Mouse (Mus musculus): ENCODE measurements around the gene Smad1. TPM values are rescaled to one million over a fixed set of nuclear protein-coding genes. Genes with fewer than 3 reads are reported as not detected.
A peak's percentile ranks its signal among the peaks of the same experiment; 100 is the strongest.

Smad1 gene
- polyA plus RNA-seq, 1 experiment, result 69.3 TPM

GRCm38 (mm10) chr8:79367959-79368358, 31.4 kb downstream of the Smad1 start:
- no peak for DNase-seq (ENCODE audit: low read depth)
- no peak for TF ChIP-seq POLR2A (IDR thresholded peaks at IDR 0.05; ENCODE audit: borderline replicate concordance, extremely low read depth, insufficient read depth, insufficient read length, poor library complexity, severe bottlenecking)

DNA sequence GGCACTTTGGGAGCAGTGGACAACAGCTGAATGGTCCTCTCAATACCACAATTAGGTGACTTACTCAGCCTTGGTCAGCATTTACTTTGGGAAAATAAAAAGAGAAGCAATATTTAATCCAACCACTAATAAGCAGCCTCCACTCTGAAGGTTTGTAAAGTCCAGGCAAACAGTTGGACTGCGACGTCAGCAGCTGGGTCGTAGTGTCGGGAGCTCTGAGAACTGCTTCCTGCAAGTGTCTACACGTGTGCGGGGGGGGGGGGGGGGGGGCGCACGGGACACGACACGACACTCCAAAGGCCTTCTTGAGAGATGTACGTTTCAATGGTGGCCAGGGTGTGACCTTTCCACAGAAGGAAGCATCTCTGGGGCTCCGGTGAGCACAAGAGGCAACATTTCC, 32.0 kb downstream of the Smad1 start:
- no peak for DNase-seq (ENCODE audit: low read depth)
- TF ChIP-seq CTCF (IDR thresholded peaks at IDR 0.05; ENCODE audit: borderline replicate concordance, extremely low read depth, insufficient read depth, insufficient read length) (no peak), POLR2A (IDR thresholded peaks at IDR 0.05; ENCODE audit: borderline replicate concordance, extremely low read depth, insufficient read depth, insufficient read length, poor library complexity, severe bottlenecking) (no peak)

GRCm38 (mm10) chr8:79366227-79366626, 33.1 kb downstream of the Smad1 start:
- TF ChIP-seq CTCF (IDR thresholded peaks at IDR 0.05; ENCODE audit: borderline replicate concordance, extremely low read depth, insufficient read depth, insufficient read length) (no peak), POLR2A (IDR thresholded peaks at IDR 0.05; ENCODE audit: borderline replicate concordance, extremely low read depth, insufficient read depth, insufficient read length, poor library complexity, severe bottlenecking) (no peak)
- DNase-seq (ENCODE audit: low read depth), result no peak

DNA sequence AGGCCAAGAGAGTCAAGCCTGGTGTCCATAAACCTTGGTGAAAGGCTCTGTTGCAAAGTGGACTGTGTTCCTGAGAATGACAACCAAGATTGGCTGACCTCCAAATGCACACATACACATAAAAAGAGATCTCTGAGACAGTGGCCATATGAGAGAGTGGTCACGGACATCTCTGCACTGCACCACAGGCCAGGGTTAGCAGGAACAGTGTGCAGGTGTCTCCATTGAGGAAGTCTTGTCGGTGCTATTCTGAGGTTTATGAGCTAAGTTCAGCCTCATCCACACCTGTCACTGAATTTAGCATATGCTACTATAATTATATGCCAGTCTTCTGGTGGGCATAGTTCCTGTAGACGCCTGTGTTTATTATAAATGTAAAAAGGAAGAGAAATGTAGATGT, 33.6 kb downstream of the Smad1 start:
- TF ChIP-seq CTCF (IDR thresholded peaks at IDR 0.05; ENCODE audit: borderline replicate concordance, extremely low read depth, insufficient read depth, insufficient read length) (no peak), POLR2A (IDR thresholded peaks at IDR 0.05; ENCODE audit: borderline replicate concordance, extremely low read depth, insufficient read depth, insufficient read length, poor library complexity, severe bottlenecking) (no peak)
- DNase-seq (ENCODE audit: low read depth), result no peak

- TF ChIP-seq POLR2A (IDR thresholded peaks at IDR 0.05; ENCODE audit: borderline replicate concordance, extremely low read depth, insufficient read depth, insufficient read length, poor library complexity, severe bottlenecking) (no peak), CTCF (IDR thresholded peaks at IDR 0.05; ENCODE audit: borderline replicate concordance, extremely low read depth, insufficient read depth, insufficient read length) (no peak)
- DNase-seq (ENCODE audit: low read depth), result no peak
Measured at GRCm38 (mm10) chr8:79364806-79365205, 34.5 kb downstream of the Smad1 start.

DNA sequence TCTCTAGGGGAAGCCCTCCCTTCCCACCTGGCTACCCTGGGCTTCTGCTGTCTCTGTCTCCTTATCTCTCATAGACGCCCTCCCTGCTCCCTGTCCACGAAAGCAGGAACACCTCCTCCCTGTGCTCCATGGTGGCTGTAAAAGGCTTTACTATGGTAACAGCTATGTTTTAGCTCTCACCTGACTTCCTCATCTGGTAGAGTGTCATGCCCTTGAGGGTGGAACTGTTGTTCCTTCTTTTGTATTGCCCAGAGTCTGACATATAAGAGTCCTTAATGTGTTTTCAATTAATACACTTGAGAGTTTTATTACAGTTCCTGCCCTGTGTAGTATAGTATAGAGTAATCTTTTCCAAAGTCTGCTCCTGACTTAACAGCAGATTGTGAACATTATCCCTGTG, 36.9 kb downstream of the Smad1 start:
- no peak for TF ChIP-seq CTCF (IDR thresholded peaks at IDR 0.05; ENCODE audit: borderline replicate concordance, extremely low read depth, insufficient read depth, insufficient read length)
- TF ChIP-seq POLR2A (IDR thresholded peaks at IDR 0.05; ENCODE audit: borderline replicate concordance, extremely low read depth, insufficient read depth, insufficient read length, poor library complexity, severe bottlenecking), result no peak
- DNase-seq (ENCODE audit: low read depth), result no peak

GRCm38 (mm10) chr8:79360774-79361527, 38.4 kb downstream of the Smad1 start:
- TF ChIP-seq POLR2A (IDR thresholded peaks at IDR 0.05; ENCODE audit: borderline replicate concordance, extremely low read depth, insufficient read depth, insufficient read length, poor library complexity, severe bottlenecking) (no peak), CTCF (IDR thresholded peaks at IDR 0.05; ENCODE audit: borderline replicate concordance, extremely low read depth, insufficient read depth, insufficient read length) (no peak)

GRCm38 (mm10) chr8:79360302-79360701, 39.0 kb downstream of the Smad1 start:
- TF ChIP-seq CTCF (IDR thresholded peaks at IDR 0.05; ENCODE audit: borderline replicate concordance, extremely low read depth, insufficient read depth, insufficient read length) (no peak), POLR2A (IDR thresholded peaks at IDR 0.05; ENCODE audit: borderline replicate concordance, extremely low read depth, insufficient read depth, insufficient read length, poor library complexity, severe bottlenecking) (no peak)
- DNase-seq (ENCODE audit: low read depth), result peak; percentile 71

More at GRCm38 (mm10) chr8:79360774-79361527, 38.4 kb downstream of the Smad1 start:
- no peak for DNase-seq (ENCODE audit: low read depth)

GRCm38 (mm10) chr8:79355721-79356434, 43.4 kb downstream of the Smad1 start:
- DNase-seq (ENCODE audit: low read depth), result peak; percentile 90

GRCm38 (mm10) chr8:79354009-79354408, 45.3 kb downstream of the Smad1 start:
- no peak for TF ChIP-seq CTCF (IDR thresholded peaks at IDR 0.05; ENCODE audit: borderline replicate concordance, extremely low read depth, insufficient read depth, insufficient read length)
- TF ChIP-seq POLR2A (IDR thresholded peaks at IDR 0.05; ENCODE audit: borderline replicate concordance, extremely low read depth, insufficient read depth, insufficient read length, poor library complexity, severe bottlenecking), result no peak
- no peak for DNase-seq (ENCODE audit: low read depth)

More at GRCm38 (mm10) chr8:79355721-79356434, 43.4 kb downstream of the Smad1 start:
- TF ChIP-seq CTCF (IDR thresholded peaks at IDR 0.05; ENCODE audit: borderline replicate concordance, extremely low read depth, insufficient read depth, insufficient read length), result no peak
- TF ChIP-seq POLR2A (IDR thresholded peaks at IDR 0.05; ENCODE audit: borderline replicate concordance, extremely low read depth, insufficient read depth, insufficient read length, poor library complexity, severe bottlenecking), result no peak

GRCm38 (mm10) chr8:79351916-79352315, 47.4 kb downstream of the Smad1 start:
- no peak for TF ChIP-seq POLR2A (IDR thresholded peaks at IDR 0.05; ENCODE audit: borderline replicate concordance, extremely low read depth, insufficient read depth, insufficient read length, poor library complexity, severe bottlenecking)
- no peak for TF ChIP-seq CTCF (IDR thresholded peaks at IDR 0.05; ENCODE audit: borderline replicate concordance, extremely low read depth, insufficient read depth, insufficient read length)
- peak; percentile 76 for DNase-seq (ENCODE audit: low read depth)

- DNase-seq (ENCODE audit: low read depth), result peak; percentile 70
Measured at GRCm38 (mm10) chr8:79350805-79351204, 48.5 kb downstream of the Smad1 start.

More at GRCm38 (mm10) chr8:79350805-79351204, 48.5 kb downstream of the Smad1 start:
- TF ChIP-seq POLR2A (IDR thresholded peaks at IDR 0.05; ENCODE audit: borderline replicate concordance, extremely low read depth, insufficient read depth, insufficient read length, poor library complexity, severe bottlenecking), result no peak
- TF ChIP-seq CTCF (IDR thresholded peaks at IDR 0.05; ENCODE audit: borderline replicate concordance, extremely low read depth, insufficient read depth, insufficient read length), result no peak
